Mouse (Mus musculus): ENCODE measurements around the gene Usp9x. TPM values are rescaled to one million over a fixed set of nuclear protein-coding genes. Genes with fewer than 3 reads are reported as not detected.

The Usp9x gene
- 100 TPM for polyA plus RNA-seq (2017; shearing (Covaris generic))

GRCm38 (mm10) chrX:13071241-13071775 is at the start of gene Usp9x:
Usp9x (plus strand) TSS chrX:13071498.

Other genes starting within 250 kb of the Usp9x start
- gene Ddx3x, start 209.5 kb downstream of the Usp9x start, polyA plus RNA-seq (2017; shearing (Covaris generic)) = 105 TPM